Mouse (Mus musculus) kidney, embryonic 16.5 days (tissue): ENCODE measurements around the gene Arhgap18. TPM values are rescaled to one million over a fixed set of nuclear protein-coding genes. Genes with fewer than 3 reads are reported as not detected.
A peak's percentile ranks its signal among the peaks of the same experiment; 100 is the strongest.

Source experiments
- ATAC-seq: fragments of 200-750 bp; cut with Nextera tagmentation; 2 replicates; pipeline ENCODE4 v1.8.0; 2017; ENCODE audit warnings: moderate TSS enrichment; ENCODE audit not compliant: low FRiP score, low TSS enrichment
- H3K27ac ChIP-seq: fragments of 300-500 bp; sonication (generic); 2 replicates; pipeline ENCODE4 v1.5.1; 2014; ENCODE audit warnings: low read length
- H3K27me3 ChIP-seq: fragments of 300-500 bp; sonication (generic); 2 replicates; pipeline ENCODE4 v1.6.1; 2014; ENCODE audit warnings: low read length, control low read depth, mixed read lengths; ENCODE audit not compliant: insufficient read depth
- H3K36me3 ChIP-seq: fragments of 300-500 bp; sonication (generic); 2 replicates; pipeline ENCODE4 v1.6.1; 2014; ENCODE audit warnings: low read length, control low read depth, mixed read lengths; ENCODE audit not compliant: insufficient read depth
- H3K4me1 ChIP-seq: fragments of 300-500 bp; sonication (generic); 2 replicates; pipeline ENCODE4 v1.6.1; 2014; ENCODE audit warnings: low read length, control low read depth, mixed read lengths; ENCODE audit not compliant: insufficient read depth
- H3K4me2 ChIP-seq: fragments of 300-500 bp; sonication (generic); replicated peaks from 2 replicates; pipeline ENCODE4 v1.6.1; 2014; ENCODE audit warnings: low read depth, low read length
- H3K4me3 ChIP-seq: fragments of 300-500 bp; sonication (generic); 2 replicates; pipeline ENCODE4 v1.5.1; 2014; ENCODE audit warnings: mild to moderate bottlenecking, low read length
- H3K9ac ChIP-seq: fragments of 300-500 bp; sonication (generic); replicated peaks from 2 replicates; pipeline ENCODE4 v1.6.1; 2014; ENCODE audit warnings: low read length
- H3K9me3 ChIP-seq: fragments of 300-500 bp; sonication (generic); 2 replicates; pipeline ENCODE4 v1.6.1; 2016; ENCODE audit warnings: low read length, control low read depth
- WGBS: fragments of 180-500 bp; shearing (Covaris S2); extraction: QIAGEN DNeasy Blood & Tissue Kit; methylation state at CpG from one replicate; pipeline ENCODE4 v1.1.7; 2014; 5-methylcytosine and 5-hydroxymethylcytosine counted together
- polyA plus RNA-seq: library from polyadenylated mRNA; unstranded; fragments of >200 nt; fragmentation: Nextera tagmentation; extraction: Ambion mirVana; gene quantifications from 2 replicates; pipeline ENCODE4 v1.2.1, GENCODE M21; 2015

Arhgap18 gene
- 41.5 and 49.3 TPM in 2 replicates for polyA plus RNA-seq

- no peak within 1 kb of the TSS; the same call in 1 of the 2 replicates for H3K9ac ChIP-seq
- H3K4me3 ChIP-seq, result no peak within 1 kb of the TSS
- no peaks in the 10 kb centered on the region for H3K36me3 ChIP-seq
- H3K27ac ChIP-seq, result no peak within 1 kb of the TSS; the same call in 1 of the 2 replicates
- H3K27me3 ChIP-seq, result no peaks in the 10 kb centered on the region
- H3K4me1 ChIP-seq, result 0 out of 2 replicates have a peak, but pooled peaks cover 3% of the 10 kb centered on the region
- ATAC-seq, result peak; percentile 70
- WGBS, result 74% methylated on average over 11 of the region's 11 CpGs
- 0 out of 2 replicates have a peak within 1 kb of the TSS, but pooled peaks have one; percentile 11 for H3K4me2 ChIP-seq
- no peaks in the 10 kb centered on the region for H3K9me3 ChIP-seq
These were observed at the start of gene Arhgap18 for GRCm38 (mm10) chr10:26752929-26753567. Arhgap18 (plus strand) TSS chr10:26753421.

GRCm38 (mm10) chr10:26710458-26711011 lies 42.7 kb upstream of the Arhgap18 start:
- WGBS, result 89% methylated on average over 7 of the region's 7 CpGs
- H3K27ac ChIP-seq, result no peak overlapping the region
- no peak overlapping the region for H3K4me3 ChIP-seq
- H3K4me1 ChIP-seq, result no peaks in the 10 kb centered on the region
- H3K27me3 ChIP-seq, result no peaks in the 10 kb centered on the region
- no peak for ATAC-seq
- no peaks in the 10 kb centered on the region for H3K36me3 ChIP-seq
- H3K9ac ChIP-seq, result no peak overlapping the region
- no peak overlapping the region for H3K4me2 ChIP-seq
- no peaks in the 10 kb centered on the region for H3K9me3 ChIP-seq

GRCm38 (mm10) chr10:26711068-26711467 lies 42.2 kb upstream of the Arhgap18 start:
- no peak for ATAC-seq
- no peaks in the 10 kb centered on the region for H3K9me3 ChIP-seq
- H3K4me2 ChIP-seq, result no peak overlapping the region
- no peak overlapping the region for H3K27ac ChIP-seq
- no peaks in the 10 kb centered on the region for H3K4me1 ChIP-seq
- 4% methylated on average over 3 of the region's 3 CpGs for WGBS
- no peaks in the 10 kb centered on the region for H3K36me3 ChIP-seq
- H3K4me3 ChIP-seq, result no peak overlapping the region
- H3K27me3 ChIP-seq, result no peaks in the 10 kb centered on the region
- no peak overlapping the region for H3K9ac ChIP-seq

GRCm38 (mm10) chr10:26713986-26714385 lies 39.2 kb upstream of the Arhgap18 start:
- Histone ChIP-seq H3K4me3 (no peak overlapping the region), H3K27me3 (no peaks in the 10 kb centered on the region), H3K4me2 (no peak overlapping the region), H3K4me1 (no peaks in the 10 kb centered on the region), H3K9ac (no peak overlapping the region), H3K9me3 (no peaks in the 10 kb centered on the region), H3K27ac (no peak overlapping the region), H3K36me3 (no peaks in the 10 kb centered on the region)
- WGBS, result 35% methylated on average over 3 of the region's 3 CpGs
- ATAC-seq, result no peak

GRCm38 (mm10) chr10:26724704-26725103 lies 28.5 kb upstream of the Arhgap18 start:
- no peak for ATAC-seq
- Histone ChIP-seq H3K9me3 (no peaks in the 10 kb centered on the region), H3K4me1 (no peaks in the 10 kb centered on the region), H3K4me3 (no peak overlapping the region), H3K27me3 (no peaks in the 10 kb centered on the region), H3K27ac (no peak overlapping the region), H3K4me2 (no peak overlapping the region), H3K9ac (no peak overlapping the region), H3K36me3 (no peaks in the 10 kb centered on the region)
- WGBS, result 95% methylated on average over 2 of the region's 2 CpGs

GRCm38 (mm10) chr10:26725255-26725654 lies 28.0 kb upstream of the Arhgap18 start:
- H3K27me3 ChIP-seq, result no peaks in the 10 kb centered on the region
- ATAC-seq, result no peak
- H3K36me3 ChIP-seq, result no peaks in the 10 kb centered on the region
- no peak overlapping the region for H3K4me2 ChIP-seq
- no peak overlapping the region for H3K27ac ChIP-seq
- H3K9me3 ChIP-seq, result 0 out of 2 replicates have a peak, but pooled peaks cover 3% of the 10 kb centered on the region
- H3K4me3 ChIP-seq, result no peak overlapping the region
- no peak overlapping the region for H3K9ac ChIP-seq
- WGBS, result 90% methylated on average over 3 of the region's 3 CpGs
- H3K4me1 ChIP-seq, result no peaks in the 10 kb centered on the region

- Histone ChIP-seq H3K9me3 (no peaks in the 10 kb centered on the region), H3K36me3 (no peaks in the 10 kb centered on the region), H3K4me2 (no peak overlapping the region), H3K9ac (no peak overlapping the region), H3K27ac (no peak overlapping the region), H3K4me1 (0 out of 2 replicates have a peak, but pooled peaks cover 3% of the 10 kb centered on the region), H3K4me3 (no peak overlapping the region), H3K27me3 (no peaks in the 10 kb centered on the region)
- WGBS, result 80% methylated on average over 3 of the region's 3 CpGs
- no peak for ATAC-seq
These were observed 2.4 kb upstream of the Arhgap18 start for GRCm38 (mm10) chr10:26750827-26751226.

- 0 out of 2 replicates have a peak overlapping the region, but pooled peaks have one; percentile 11 for H3K4me2 ChIP-seq
- H3K9ac ChIP-seq, result no peak overlapping the region; the same call in 1 of the 2 replicates
- H3K27me3 ChIP-seq, result no peaks in the 10 kb centered on the region
- H3K36me3 ChIP-seq, result no peaks in the 10 kb centered on the region
- no peak overlapping the region; the same call in 1 of the 2 replicates for H3K27ac ChIP-seq
- WGBS, result 56% methylated on average over 16 of the region's 16 CpGs
- H3K4me3 ChIP-seq, result no peak overlapping the region
- H3K9me3 ChIP-seq, result no peaks in the 10 kb centered on the region
- peak; percentile 68 for ATAC-seq
- H3K4me1 ChIP-seq, result 0 out of 2 replicates have a peak, but pooled peaks cover 3% of the 10 kb centered on the region
These were observed 925 bp upstream of the Arhgap18 start for GRCm38 (mm10) chr10:26752064-26752928.

- no peak overlapping the region for H3K27ac ChIP-seq
- 92% methylated on average over 6 of the region's 6 CpGs for WGBS
These were observed 785 bp downstream of the Arhgap18 start for GRCm38 (mm10) chr10:26754006-26754405.

More at GRCm38 (mm10) chr10:26754006-26754405, 785 bp downstream of the Arhgap18 start:
- Histone ChIP-seq H3K4me1 (0 out of 2 replicates have a peak, but pooled peaks cover 3% of the 10 kb centered on the region), H3K4me2 (no peak overlapping the region), H3K36me3 (no peaks in the 10 kb centered on the region), H3K27me3 (no peaks in the 10 kb centered on the region), H3K4me3 (no peak overlapping the region), H3K9me3 (no peaks in the 10 kb centered on the region), H3K9ac (no peak overlapping the region)
- ATAC-seq, result no peak
